Mouse (Mus musculus) layer of hippocampus, postnatal 14 days (tissue): Measurements from ENCODE around the gene Sec24b. TPM values are rescaled to one million over a fixed set of nuclear protein-coding genes. Genes with fewer than 3 reads are reported as not detected.

Experiments used
- DNase-seq, 2 experiments: peaks; one replicate each; pipeline ENCODE4 v3.0.0; 2021 to 2022; ENCODE audit warnings: low spot score in 2 of 2, mixed read lengths in 1 of 2
- total RNA-seq, 2 experiments: library from RNA; stranded (reverse); gene quantifications; 2 replicates each; pipeline ENCODE4 v1.2.3; 2021

The Sec24b gene
- total RNA-seq, 2 experiments from 2014 or later: 59.4 to 60.7 TPM

DNA sequence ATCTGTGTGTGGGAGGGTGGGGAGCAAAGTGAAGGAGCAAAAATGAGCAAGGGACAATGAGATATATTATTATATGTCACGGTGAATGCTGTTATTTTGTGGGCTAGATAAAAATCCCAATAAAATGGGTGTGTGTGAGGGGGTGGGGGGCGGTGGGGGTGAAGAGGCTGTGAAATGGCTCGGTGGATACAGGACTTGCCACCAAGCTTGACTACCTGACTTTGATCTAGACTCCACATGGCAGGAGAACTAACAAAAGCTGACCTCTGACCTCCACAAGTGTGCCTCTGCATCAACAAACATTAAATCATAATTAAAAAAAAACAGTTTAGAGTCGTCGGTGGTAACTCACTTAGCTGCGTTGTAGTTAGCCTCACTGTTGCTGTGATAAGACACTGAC lies 81.8 kb downstream of the Sec24b start:
- DNase-seq: no peak

DNA sequence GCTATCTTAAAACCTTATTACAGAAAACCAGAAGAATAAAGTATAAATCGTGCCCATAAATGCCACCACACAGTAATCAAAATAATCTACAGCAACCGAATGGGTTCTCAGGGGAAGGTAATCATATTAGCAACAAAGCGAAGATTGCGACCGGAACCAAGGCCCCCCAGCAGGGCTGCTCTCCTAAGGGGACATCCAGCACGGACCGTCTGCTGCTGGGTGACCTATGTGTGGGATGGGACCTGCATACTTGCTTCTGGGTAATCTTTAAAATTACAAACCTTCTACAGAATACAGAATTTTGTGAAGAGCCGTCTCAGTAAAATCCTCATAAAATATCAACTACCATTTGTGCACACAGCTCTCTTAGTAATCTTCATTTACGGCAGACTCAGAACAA lies 82.6 kb downstream of the Sec24b start:
- no peak for DNase-seq

DNA sequence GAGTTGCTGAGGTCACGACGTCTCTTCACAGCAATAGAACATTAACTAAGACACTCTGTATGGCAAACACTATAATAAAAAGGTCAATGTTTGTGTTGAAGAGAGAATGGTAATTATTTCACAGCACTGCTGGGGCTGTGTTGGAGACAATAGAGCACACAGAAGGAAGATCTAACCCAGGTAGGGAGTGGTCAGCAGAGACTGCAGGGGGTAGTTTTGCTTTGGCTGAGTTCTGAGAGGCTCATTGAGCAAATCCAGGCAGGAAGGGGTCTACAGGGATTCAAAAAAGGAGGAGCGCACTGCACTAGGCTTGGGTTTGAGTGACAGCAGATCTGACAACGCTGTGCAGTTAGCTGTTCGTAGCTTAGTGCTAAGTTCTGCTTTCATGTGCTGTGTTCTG lies 85.0 kb downstream of the Sec24b start:
- no peak for DNase-seq

DNA sequence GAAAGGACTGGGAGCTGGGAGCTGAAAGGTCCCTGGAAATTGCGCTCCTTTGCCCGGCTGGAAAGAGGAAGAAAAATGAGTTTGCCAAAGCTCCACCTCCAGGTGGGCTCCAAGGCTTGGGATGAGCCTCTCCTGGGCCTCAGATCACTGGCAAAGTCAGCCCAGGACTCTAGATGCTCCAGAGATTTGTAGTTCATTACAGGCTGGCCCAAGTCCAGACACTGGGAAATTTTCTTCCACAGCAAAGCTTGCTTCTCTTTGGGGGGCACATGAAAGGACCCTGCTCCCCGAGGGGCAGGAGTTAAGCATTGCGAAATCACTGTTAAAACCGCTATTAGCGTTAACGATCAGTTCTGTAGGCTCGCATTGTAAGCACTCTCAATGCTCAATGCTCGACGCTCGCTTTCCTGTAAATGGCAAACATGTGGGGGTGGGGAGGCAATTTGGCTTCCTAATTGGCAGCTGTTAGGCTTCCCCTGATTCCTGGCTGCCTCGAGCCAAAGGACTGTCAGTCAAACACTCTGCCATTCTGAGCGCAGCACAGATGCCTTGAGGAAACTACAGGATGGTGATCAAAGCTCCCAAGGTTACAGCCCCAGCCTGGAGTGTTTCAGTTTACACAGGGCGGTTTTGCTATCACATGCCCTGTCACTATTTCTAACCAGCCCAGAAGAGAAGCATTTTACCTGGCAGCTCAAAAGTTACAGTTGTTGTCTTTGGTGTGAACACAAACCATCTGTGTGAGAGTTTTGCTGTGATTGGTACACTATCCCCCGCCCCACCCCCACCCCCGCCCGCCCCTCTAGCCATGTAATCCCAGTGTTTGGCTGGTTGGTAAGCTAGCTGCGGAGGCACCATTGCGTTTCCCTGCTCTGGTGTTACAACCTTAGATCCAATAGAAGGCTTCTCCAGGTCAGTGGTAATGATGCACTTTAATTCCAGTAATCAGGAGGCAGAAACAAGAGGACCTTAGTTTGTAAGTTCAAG lies 90.5 kb downstream of the Sec24b start:
- DNase-seq: peak in 1 of 2 experiments; percentile 50

DNA sequence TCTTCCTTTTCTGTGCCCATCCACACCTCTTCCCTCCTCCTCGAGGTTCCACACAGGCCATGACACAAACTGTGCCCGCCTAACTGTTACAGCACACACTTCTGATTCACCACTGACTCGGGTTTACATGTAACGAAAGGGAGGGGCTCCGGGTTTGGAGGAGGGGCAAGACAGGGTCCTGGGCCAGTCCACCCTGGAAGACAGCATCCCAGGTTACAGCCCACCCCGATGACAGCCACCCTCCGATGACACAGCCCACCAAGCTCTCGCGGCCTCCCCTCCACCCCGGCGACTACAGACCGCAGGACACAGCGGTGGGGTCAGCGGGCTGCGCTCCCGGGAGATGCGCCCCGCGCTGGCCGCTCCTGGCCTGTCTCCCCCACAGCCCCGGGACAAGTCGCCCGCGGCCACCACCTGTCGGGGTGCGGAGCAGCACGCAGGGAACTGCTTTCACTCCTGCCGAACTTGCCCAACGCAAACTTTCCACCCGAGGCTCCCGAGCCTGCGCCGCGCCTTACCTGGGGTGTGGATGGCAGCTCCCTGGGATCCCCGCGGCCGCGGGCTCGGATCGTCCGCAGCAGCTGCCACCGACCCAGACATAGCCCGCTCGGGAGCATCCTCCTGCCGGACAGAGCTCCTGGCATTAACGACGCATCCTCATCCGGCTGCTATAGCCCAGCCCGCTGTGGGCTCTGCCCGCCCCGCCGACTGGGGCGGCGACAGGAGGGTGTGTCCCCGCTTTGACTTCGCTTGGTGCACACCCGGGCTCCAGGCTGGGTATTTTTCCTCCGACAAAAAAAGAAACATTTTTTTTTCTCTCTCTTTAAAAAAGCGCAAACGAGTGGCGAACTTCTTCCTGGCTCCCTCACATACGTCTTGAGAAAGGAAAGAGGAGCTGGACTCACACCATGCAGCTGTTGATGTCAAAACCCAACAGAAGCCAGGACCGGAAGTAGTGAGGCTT lies 91.6 kb downstream of the Sec24b start, which contains the start of gene Mcub:
Gene Mcub (minus strand): TSS at position 775 of the 964 bp plus-strand sequence.
- DNase-seq: no peak

DNA sequence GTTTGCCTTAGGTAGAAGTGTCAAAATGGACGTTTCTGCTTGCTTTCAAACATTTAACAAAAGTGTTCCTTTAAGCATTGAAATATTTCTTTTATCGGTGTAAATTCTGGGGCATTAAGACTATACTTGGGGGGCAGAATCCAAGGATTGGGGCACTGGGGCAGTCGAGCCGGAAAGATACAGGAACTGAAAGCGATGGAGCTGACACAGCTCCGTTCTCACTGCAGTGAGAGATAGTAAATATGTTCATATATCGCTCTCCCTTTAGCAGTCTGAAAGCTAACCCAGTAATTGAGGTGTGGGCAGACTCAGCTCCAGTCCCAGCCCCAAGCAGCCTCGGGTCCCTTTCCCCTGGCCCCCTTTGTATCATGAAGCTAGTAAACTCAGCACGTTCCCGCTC lies 92.3 kb downstream of the Sec24b start:
- no peak for DNase-seq

DNA sequence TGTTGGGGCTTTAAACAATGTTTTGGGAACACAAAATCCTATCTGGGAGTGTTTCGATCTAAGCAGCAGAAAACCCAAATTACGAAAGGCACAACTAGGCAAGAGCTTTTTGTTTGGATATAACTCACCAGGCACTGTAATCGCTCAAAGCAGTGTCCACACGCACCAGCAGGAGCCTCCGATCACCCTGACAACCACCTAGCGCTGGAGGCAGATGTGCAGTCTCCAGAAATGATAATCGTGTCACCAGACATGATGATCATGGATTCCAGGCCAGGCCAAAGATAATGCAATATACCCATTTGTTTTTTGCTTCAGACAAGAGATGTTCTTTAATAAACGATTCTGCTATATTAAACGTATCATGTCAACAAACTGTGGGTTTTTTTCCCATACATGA lies 93.5 kb downstream of the Sec24b start:
- no peak for DNase-seq

DNA sequence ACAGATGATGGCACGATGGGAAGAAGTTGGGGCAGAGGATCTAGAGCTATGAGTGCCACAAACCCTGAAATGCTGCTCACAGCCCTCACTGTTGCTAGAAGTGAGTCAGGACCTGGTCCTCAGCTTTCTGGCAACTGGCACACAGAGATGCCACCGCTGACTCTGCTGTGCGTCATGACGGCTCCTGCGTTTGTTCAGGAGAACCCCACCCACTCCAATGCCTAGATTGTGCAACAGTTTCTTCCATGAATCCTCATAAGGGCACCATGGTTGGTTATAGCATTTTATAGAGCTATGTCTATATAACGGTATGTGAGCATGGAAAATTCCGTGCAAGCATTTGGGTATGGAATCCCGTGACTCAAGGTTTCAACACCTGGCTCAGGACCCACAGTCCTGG lies 96.7 kb downstream of the Sec24b start:
- no peak for DNase-seq

DNA sequence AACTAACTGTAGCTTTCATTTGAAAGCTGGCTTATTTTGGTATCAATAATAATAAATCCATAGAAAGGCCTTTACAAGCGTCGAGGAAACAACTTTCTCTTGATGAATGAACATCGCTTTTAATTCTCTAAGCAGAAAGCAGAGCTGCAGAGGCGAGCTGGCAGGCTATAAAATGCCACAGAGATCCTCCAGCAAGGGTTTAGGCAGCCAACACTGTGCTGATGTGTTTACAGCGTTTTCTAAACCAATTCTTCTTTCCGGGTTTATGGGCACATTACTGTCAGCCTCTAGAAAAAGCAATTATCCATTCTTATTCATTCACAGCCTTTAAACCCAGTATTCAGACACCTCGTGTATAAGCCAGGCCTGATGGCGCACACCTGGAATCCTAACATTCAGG lies 98.8 kb downstream of the Sec24b start:
- no peak for DNase-seq

DNA sequence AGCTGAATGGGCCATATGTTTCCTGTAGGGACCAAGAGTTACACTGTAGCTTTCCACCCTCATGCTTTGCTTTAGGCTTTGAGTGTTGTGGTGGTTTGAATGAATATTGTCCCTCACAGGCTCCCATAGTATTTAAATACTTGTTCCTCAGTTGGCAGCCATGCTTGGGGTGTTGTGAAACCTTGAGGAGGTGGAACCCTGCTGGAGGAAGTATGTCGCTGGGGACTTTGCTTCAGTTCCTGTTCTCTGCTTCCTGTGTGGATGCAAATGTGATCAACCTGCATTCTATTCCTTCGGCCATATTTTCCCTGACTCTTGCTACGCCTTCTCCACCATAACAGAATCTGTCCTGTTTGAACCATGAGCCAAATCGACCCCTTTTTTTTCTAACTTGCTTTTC lies 108.1 kb downstream of the Sec24b start:
- DNase-seq: no peak

DNA sequence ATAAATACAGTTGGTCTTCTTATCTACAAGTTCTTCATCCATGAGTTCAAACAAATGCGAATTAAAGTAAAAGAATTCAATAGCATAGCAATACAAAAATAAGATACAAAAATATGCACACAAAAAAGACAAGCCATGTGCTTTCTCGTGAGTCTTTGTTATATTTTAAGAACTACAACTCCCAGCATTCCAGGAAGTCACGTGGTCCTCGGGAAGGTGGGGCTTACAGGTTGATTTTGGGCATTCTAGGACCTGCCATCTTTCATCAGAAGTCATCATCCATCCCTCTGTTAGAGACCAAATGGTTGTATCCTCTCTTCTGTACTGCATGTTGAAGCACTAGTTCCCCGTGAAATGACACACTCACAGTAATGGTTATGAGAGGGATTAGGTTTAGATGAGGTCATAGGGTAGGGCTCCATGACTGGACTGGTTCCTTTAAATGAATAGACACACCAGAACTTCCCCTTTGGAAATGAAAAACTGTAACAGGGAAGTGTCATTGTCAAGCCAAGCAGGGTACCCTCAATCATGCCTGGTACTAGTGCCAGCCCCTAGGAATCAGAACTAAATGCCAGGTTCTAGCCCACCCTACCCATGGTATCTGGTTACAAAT lies 112.1 kb downstream of the Sec24b start:
- no peak for DNase-seq

DNA sequence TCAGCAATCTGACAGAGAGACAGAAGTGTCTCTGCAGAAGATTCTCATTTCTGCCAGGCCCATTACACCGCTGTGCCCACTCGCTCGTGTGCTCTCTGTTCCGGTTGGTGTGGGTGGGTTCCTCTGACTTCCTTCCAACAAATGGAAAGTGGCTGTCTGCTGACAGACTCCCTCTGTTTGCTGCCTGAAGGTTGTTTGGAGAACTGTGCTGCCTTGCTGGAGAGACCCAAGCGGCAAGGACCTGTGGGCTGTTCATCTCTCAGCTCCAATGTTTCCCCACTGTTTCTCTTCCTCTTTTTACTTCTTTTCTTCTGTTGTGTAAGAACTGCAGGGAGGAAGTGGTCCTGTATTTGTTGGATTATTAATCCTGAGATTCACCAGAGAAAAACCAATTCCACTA lies 113.0 kb downstream of the Sec24b start:
- peak in 1 of 2 experiments; percentile 41 for DNase-seq

DNA sequence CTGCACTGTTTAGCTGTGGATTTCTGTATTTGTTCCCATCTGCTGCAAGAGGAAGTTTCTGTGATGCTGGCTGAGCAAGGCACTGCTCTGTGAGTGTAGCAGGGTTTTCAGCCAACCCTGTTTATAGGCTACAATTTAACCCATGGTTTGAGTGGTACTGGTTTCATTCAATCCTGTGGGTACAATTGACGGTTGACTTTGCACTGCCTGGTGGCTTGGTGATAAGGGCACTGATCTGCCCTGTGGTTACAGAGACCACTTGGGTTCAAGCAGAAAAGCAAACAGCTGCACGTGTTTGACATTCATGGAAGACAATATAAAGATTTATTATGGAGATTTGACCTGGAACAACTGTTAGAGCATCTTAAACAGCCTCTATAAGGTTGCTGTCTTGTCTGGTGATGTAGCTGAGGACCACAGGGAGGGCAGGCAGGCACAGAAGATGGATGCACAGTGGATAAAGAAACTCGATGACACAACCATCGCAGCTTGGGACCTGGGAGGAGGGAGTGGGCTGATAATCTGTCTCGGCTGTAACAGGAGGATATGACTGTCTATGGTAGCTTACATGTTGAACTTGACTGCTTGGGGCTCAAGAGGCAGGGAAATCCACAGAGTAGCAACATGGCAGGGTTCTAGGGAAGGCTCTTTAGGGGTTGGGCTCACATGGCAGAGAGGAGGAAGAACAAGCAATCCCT lies 115.0 kb downstream of the Sec24b start:
- DNase-seq: no peak

DNA sequence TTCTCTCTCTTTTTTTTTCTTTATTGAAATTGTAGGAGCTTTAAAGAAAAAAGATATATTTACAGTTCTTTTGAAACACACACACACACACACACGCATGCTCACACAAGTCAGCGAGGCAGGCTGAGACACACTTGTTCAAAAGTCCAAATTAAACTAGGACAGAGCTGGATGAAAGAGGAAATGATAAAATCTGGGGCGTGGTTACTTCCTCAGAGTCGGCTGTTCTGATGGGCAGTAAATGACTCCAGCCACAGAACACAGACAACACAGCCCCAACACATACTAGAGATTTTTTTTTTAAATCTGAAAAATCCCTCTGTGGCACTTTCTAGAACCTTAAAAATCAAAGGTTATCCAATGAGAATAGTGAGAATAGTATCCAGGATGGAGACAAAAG lies 117.5 kb downstream of the Sec24b start:
- DNase-seq: no peak

DNA sequence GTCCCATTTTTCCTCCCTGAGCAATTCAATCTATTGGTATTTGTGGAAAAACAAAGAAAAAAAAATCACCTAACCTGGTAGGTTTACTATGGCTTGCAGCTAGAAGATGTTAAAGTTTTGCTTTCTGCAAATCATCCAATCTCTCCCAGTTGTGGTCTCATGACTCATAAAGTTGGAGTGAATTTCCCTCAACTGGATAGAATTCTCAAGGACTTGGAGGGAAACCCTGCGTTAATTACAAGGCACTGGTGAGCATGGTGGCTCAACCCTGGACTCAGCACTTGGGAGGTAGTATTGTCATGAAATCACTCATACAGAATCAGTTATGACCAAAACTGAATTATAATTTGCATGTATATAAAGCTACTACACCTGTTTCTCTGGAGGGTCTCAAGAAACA lies 120.1 kb downstream of the Sec24b start:
- DNase-seq: no peak

DNA sequence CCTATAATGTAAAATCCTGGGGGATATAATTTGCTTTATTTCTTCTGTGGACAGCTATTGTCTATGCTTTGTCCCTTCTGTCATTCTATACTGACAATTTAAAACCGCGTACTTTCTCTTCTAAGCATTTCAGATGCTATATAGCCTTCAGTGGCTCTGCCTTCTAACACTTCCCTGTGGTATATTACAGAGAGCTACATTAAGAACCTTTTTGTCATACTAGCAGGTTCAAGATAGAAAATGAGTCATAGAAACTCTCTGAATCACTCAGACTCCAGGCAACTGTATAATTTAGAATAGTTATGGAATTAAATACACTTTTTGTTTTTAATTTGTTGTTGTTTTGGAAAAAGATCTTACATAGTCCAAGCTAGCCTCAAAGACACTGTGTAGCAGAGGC lies 120.6 kb downstream of the Sec24b start:
- no peak for DNase-seq

DNA sequence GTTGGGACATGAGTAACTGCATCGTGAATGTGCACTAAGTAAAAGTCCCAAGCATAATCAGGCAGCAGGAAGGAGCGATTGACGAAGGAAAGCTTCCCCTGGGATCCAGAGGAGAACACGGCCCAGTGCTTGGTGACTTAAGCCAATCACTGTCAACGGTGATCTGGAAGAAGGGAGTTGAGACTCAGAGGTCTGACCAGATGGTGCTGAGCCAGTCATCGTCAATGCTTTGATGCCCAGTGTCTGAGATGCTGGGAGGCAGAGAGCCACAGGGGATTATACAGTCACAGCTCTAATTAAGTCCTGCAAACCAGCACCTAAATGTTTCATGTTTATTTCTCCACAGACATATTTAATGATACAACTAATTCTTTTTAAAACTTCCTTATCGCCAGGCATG lies 122.3 kb downstream of the Sec24b start:
- DNase-seq: no peak

DNA sequence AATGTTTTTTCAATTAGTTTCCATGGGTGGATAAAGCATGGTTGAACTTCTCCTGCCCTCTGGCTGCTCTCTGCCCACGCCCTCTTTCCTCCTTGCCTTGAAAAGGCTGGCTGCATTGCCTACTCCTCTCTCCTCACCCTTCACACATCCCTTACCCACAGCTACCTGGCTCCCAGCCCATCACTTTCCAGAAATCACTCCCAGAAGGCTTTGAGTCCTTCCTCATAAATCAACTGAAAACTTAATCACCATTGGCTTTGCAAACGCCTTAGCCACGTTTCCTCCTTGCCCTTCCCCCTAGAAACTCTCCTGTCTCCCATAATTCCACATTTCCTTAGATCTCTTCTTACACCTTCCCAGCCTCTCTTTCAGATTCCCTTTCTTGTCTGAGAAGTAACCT lies 123.5 kb downstream of the Sec24b start:
- DNase-seq: no peak

DNA sequence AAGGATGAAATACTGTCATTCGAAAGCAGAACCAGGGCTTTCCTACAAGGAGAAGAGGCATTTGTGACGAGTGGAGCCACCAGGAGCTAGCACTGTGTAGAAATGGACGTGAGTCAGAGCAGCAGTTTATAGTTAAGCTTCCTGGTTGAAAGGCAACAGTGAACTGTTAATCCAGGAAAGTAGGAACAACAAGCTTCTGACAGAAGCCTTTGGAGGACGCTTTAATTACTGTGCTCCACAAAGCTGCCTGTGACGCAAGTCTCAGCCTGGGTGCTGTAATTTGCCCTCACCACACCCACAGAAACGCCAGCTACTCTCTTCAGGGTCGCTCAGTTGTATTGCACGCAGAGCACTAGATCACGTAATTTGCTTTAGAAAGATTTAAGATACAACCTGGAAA lies 124.8 kb downstream of the Sec24b start:
- no peak for DNase-seq
